Mouse (Mus musculus): ENCODE data around the gene Bsn. TPM values are rescaled to one million over a fixed set of nuclear protein-coding genes. Genes with fewer than 3 reads are reported as not detected.
A peak's percentile ranks its signal among the peaks of the same experiment; 100 is the strongest.

Bsn gene
- total RNA-seq, 2 experiments from 2014 or later: 0.05 to 0.07 TPM

DNA sequence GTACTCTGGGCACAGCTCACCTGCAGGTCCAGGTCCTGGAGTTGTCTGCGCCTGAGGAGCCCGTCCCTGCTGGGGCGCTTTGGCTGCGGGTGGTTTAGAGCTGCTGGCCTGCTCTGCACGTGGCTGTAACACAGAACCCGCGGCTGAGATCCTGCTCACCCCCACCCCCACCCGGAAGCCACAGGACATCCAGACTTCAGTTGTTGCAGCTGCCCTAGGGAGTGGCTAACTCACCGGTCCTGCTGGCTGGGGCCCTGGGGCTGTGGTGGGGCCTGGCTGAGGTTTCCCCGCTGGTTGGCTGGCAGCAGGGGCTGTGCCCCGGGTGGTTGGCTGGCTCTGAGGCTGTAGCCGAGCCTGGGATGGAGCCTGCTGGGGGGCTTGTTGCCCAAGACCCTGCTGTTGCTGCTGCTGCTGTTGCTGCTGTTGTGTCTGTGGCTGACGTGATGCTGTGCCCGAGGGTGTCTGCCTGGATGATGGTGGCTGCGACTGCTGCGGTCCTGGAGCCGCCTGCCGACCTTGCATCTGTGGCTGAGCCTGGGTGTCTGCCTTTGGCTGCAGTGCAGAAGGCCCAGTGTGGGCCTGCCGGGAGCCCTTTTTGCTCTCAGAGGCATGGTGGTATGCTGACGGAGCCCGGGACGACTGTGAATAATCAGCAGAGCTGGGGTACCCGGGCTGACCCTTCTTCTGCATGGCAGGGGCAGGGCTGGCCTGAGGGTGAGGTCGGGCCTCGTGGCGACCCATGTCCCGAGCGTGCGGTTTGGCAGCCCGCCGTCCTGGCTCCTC lies 85.2 kb downstream of the Bsn start:
- intact Hi-C loops (cut with DNase I): loop anchor here (10.0 kb wide), 1 partner anchor 320 kb away; the partner anchor contains the start of gene Ccdc36
- DNase-seq: no peak

DNA sequence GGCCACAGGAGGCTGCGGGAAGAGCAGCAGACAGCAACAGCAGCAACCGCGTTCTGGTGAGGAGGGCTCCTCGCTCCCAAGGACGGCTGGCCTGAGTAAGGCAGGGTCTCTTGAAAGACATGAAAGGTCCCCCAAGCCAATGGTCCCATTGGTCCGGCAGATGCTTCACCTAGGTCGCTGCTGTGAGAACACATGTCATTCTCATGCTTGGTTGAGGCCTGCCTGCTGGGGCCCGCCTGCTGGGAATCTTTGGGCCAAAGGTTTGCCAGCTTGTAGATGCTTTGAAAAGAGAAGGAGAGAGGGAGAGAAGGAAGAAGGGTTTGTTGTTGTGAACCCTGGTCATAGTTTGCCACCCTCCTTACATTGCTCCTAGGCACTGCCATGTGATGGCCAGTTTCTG lies 90.6 kb downstream of the Bsn start:
- intact Hi-C loops (cut with DNase I): loop anchor here (10.0 kb wide), 1 partner anchor 325 kb away; the partner anchor contains the start of gene Ccdc36
- DNase-seq: no peak

DNA sequence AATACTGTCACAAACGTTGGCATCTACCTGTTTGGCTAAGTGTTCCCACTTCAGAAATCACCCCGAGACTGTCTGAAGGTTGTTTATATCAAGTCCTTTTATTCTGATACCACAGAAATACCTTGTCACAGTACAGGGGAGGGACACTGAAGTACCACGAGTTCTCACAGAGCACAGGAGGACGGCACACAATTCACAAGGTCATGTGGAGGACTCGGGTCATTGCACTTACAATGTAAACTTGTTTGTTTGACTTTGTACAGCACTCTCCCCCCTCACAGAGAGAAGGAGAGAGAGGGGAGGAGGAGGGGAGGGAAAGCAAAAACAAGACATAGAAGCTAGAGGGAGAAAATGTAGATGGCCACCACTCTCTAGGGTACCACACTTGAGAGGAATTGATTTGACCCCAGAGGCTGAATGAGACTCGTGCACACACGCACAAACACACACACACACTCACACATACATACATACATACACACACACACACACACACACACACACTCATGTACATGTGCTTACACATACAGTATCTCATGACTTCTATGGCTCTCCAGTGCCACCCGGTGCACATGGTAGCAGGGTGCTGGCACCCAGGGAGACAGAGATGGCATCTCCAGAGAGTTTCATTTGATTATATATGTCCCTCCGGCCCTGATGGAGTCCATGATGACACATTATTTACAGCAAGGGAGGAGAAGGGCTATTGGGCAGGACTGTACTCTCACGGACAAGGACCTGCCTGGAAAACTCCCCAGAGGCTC lies 94.1 kb downstream of the Bsn start:
- intact Hi-C loops (cut with DNase I): loop anchor here (1.0 kb wide), 2 partner anchors 105 to 188 kb away; no protein-coding TSS in a partner anchor
- DNase-seq: no peak

DNA sequence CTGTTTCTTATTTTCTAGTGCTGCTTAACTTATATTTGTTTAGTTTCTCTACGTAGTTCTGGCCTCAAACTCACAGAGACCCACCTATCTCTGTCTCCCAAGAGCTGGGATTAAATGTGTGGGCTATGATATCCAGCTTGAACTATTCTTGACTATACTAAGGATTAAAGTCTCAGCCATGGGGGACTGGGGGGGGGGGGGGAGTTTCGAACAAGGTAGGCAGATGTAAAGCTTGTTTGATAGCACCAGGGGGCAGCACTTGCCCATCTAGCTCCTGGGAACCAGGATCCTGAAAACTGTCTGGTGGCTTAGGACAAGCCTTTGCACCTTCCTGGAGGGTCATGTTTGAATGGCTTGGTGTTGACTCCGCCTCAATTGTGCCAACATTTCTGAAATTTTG lies 94.7 kb downstream of the Bsn start:
- peak; percentile 67 to 80 for DNase-seq
- intact Hi-C loops (cut with DNase I): loop anchor here (1.0 kb wide), 1 partner anchor 106 kb away; no protein-coding TSS in a partner anchor

DNA sequence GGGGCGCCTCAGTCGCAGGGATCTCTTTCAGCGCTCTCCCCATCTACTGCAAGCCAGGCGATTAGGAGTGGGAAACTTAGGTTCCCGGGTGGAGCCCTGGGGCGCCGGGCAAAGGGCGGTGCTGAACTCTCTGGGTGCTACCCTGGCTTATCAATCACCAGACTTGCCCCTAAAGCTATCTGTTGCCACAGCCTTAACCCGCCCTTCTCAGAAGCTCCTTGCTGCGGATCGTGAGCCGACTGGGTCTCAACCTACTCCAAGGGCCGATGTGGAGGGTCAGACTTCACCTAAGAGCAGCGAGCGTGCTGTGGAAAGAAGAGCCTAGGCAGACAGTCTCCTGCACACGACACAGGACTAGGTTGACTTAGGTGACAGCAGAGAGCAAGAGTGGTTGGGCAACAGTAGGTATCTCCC lies 95.2 kb downstream of the Bsn start:
- peak; percentile 37 to 38 for DNase-seq
- intact Hi-C loops (cut with DNase I): loop anchor here (1.0 kb wide), 1 partner anchor 106 kb away; no protein-coding TSS in a partner anchor

DNA sequence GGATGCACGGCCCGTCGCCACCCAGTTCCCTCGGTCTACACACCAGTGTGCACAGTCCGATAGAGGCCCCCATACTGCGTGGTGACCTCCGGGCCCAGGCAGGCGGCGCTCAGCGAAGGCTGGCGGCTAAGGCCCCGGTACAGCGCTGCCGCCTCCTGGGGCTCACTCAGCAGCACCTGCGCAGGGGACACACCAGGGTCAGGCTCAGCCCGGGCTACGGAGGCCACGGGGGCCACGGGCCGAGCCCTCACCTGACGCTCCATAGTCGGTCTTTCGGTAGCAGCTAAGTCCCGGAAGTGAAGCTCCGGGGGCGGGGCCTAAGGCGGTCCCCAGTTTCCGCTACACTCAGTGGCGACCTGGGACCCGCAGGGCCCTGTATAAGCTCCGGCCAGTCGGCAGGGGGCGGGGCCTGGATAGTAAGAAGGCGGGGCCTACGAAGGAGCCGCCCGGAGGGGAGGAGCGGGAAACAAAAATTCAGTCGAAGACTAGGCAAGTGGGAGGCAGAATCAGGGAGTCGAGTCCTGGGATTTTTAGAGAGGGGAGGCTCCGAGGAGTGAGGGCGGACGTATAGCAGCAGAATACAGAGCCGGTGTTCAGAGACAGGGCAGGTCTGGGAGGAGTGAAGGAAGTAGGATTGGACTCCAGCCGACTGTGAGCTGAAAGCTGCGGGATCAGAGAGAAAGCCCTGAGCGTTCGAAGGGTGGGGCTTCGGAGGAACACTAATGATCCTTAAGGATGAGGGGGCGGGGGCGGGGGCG lies 95.8 kb downstream of the Bsn start, which contains the start of gene Apeh:
Gene Apeh, minus strand, starts transcription at position 423 of the 758 bp plus-strand sequence.
- intact Hi-C loops (cut with DNase I): no loop called here
- DNase-seq: peak; percentile 94 to 96

DNA sequence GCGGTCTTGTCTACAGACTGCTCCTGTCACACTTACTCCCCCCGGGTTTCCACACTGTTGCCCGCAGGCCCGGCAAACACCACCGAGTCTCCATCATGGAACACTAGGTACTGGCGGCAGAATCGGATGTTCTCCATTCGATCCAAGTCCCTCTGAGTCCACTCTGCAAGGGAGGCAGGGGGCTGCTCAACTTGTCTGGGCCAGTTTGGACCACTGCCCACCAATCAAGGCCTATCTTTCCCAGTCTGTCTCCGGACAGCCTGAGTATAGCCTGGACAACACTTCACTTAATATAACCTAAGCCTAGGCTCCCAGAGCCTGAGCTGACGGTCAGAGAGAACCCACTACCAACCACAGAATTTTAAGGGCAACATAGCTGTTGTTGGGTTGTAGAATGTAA lies 96.6 kb downstream of the Bsn start:
- no peak for DNase-seq
- intact Hi-C loops (cut with DNase I): no loop called here

DNA sequence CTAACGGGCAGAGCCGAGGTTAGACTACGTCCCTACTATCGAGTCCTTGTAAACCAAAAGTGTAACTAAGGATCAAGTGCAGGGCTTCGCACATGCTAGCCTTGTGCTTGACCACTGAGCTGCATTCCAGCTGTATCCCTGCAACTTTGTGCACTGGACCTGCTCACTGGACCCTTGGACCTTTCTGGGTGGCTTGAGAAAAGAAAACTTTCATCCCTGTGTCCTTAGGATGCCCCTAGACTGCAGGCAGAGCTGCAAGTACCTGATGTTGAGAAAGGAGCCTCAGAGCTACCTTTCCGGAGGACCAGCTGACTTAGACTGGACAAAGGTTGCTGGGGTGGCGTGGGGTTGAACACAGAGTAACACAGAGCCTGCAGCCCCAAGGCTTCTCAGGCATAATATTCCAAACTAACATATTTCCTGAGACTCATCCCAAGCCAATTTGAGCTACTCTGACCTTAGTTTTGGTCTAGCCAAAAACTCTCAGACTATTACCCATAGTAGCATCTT lies 99.5 kb downstream of the Bsn start:
- intact Hi-C loops (cut with DNase I): no loop called here
- no peak for DNase-seq

DNA sequence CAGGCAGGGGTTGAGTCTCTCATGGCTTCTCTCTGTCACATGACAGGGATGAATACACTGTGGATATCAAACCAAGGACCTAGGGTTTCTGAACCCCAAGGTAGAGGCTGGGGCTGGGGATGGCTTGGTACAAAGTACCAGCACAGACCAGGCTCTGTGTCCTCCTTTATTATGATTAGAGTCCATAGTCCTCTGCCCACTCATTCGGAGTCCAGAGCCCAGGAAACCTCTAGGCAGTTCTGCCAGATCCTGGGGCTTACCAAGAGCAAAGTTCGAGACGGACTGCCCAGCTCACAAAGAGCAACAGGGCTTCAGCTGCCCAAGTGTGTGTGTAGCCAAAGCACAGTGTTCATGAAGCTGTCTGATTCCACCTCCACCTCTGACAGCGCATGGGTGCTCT lies 104.9 kb downstream of the Bsn start:
- no peak for DNase-seq
- intact Hi-C loops (cut with DNase I): no loop called here

DNA sequence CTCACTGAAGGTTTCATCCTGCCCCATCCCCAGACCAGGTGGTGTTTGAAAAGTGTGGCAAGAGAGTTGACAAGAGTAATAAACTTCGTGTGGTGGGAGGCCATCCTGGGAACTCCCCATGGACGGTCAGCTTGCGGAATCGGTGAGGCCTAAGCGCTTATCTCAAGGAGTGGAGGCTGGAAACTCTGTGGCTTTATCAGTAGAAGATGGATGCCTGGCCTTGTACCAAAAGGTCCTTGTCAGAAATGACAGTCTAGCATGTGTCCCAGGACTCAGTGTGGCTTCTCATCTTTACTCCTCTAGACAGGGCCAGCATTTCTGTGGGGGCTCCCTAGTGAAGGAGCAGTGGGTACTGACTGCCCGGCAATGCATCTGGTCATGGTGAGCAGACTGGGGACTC lies 106.6 kb downstream of the Bsn start:
- no peak for DNase-seq
- intact Hi-C loops (cut with DNase I): no loop called here

DNA sequence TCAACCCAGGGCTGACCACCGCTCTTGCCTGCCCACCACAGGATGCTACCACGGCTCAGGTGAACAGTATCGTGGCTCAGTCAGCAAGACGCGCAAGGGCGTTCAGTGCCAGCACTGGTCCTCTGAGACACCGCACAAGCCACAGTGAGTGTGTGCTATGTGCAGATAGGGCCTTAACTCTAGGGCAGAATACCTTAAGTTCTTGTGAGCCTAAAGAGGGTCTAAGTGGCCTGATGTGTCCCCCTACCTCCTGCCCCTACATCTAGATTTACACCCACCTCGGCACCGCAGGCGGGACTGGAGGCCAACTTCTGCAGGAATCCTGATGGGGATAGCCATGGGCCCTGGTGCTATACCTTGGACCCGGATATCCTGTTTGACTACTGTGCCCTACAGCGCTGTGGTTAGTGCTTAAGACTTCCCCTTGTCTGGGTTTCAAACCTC lies 107.2 kb downstream of the Bsn start, which contains the start of gene Rnf123:
Gene Rnf123, minus strand, starts transcription at position 359 of the 444 bp plus-strand sequence.
- no peak for DNase-seq
- intact Hi-C loops (cut with DNase I): no loop called here

DNA sequence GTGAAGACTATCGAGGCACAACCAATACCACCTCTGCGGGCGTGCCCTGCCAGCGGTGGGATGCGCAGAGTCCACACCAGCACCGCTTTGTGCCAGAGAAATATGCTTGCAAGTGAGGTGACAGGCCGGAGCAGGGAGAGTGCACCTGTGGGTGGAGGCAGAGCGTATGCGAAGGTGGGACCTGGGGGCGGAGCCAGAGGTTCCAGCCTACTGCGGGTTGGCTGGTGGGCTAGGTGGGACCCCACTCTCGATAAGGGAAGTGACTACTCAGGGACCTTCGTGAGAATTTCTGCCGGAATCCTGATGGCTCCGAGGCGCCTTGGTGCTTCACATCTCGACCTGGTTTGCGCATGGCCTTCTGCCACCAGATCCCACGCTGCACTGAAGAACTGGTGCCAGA lies 107.6 kb downstream of the Bsn start:
- no peak for DNase-seq
- intact Hi-C loops (cut with DNase I): no loop called here

DNA sequence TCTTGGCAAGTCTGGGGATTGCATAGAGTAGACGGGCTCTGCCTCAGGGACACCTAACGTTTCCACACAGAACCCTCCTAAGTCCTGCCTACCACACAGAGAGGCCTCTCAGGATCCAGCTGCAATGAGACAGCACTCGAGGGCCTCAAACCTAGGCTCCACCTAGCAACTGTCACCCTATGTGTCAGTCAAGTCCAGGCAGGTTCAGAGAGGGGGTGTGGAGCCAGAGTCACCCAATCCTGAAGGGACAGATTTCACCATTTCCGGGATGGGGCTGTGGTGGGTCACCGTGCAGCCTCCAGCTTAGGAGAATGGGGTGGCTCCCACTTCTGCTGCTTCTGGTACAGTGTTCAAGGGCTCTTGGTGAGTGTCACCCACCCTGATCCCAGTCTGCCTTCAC lies 110.0 kb downstream of the Bsn start, which contains the start of gene Mst1:
Gene Mst1, plus strand, starts transcription at position 269 of the 400 bp plus-strand sequence.
- no peak for DNase-seq
- intact Hi-C loops (cut with DNase I): no loop called here

DNA sequence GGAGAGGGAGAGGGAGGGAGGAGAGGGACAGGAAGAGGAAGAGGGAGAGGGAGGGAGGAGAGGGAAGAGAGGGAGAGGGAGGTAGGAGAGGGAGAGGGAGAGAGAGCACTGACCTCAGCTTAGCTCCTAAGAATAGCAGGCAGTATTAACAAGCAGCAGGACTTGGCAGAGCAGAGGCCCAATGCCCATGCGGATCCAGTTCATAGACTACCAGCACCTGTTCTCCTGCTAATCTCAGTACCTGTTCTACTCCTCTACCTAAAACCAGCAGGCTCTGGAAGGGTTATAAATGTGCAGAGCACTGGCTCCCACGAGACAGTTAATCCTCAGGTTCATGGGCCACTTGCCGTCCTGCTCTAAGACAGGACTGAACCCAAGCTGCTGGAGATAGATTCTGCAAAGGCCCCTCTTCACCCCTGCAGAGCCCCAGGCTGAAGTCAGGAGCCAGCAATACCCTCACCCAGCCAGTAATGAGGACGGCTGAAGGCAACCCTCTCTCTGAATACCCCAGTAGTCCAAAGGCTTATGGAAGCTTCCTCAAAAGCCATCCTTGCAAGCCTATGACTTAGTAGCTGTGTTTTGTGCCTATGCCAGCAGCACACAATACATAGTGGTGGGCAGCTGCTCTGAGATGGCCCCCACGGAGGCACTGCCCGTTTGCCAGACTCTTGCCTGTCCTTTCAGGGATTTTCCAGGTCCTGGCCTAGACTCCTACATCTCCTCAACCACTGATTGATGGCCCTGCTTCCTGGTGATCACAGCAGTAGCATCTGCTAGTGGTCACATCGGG lies 116.8 kb downstream of the Bsn start:
- intact Hi-C loops (cut with DNase I): no loop called here
- no peak for DNase-seq

DNA sequence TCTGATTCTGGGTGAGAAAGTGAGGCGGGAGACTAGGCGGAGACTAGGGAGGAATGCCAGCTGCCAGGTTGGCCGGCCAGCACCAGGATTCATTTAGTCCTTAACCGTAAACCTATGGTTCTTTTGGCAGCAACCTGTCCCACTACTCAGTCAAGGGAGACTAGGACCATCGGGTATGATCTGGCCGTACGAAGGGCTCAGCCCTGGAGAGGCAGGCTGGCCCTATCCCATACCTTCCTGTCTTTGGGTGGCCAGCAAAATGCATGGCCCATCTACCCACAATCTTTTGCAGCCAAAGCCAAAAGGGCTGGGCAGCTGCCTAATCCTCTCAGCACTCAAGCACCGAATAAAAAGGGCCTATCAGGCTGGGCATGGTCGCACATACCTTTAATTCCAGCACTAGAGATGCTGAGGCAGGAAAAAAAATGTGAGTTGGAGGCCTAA lies 117.7 kb downstream of the Bsn start:
- intact Hi-C loops (cut with DNase I): no loop called here

DNA sequence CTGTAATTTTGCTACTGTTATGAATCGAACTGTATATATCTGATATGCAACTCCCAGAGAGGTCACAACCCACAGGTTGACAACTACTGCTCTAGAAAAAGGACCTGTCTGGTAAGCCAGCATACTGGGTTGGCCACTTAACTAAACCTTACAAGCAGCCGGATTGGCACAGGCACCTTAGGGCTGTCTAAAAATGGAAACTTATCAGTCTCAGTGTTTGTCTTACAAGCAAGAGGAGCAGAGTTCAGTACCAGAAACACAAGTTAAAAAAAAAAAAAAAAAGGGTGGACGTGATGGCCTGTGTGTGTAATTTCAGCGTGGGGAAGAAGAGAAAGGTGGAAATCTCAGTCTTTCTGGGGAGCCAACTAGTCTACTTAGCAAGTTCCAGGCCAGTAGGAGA lies 118.4 kb downstream of the Bsn start:
- no peak for DNase-seq
- intact Hi-C loops (cut with DNase I): loop anchor here (2.0 kb wide), 1 partner anchor 41 kb away; no protein-coding TSS in a partner anchor

More for the DNA sequence above, 117.7 kb downstream of the Bsn start:
- DNase-seq: no peak

DNA sequence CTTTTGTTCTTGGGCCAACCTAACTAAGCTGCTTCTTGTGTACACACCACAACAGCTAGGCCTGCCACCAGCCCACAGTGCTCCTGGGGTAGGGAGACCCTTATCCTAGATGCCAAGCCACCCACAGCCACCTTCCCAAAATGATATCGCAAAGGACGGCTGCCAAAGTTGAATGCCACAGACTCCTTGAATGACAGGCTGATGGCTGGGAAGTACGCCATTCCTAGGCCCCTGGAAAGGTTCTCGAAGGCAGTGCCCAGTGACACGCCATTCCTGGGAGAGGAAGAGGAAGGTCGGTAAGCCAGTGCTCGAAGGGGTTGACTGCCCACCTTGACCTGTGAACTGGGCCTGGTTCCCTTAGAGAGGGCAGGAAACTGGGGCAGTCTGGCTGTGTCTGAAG lies 120.7 kb downstream of the Bsn start:
- intact Hi-C loops (cut with DNase I): no loop called here
- DNase-seq: no peak

DNA sequence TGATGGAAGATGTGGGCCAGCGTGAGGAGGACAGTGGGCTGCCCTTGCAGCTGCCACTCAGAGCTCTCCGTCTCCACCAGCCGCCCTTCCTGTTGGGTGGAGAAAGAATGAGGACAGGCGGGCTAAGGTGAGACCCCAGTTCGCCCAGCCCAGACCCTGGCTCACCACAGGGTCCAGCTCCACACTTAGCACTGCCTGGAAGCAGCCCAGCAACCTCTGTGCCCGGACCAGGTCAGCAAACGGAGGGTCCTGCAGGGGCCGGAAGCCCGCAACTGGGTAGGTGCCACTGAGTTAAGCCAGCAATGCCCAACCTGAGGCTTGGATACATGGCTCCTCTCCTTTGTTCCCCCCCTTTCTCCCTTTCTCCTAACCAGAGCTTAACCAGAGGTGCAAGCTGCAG lies 121.2 kb downstream of the Bsn start:
- no peak for DNase-seq
- intact Hi-C loops (cut with DNase I): no loop called here

DNA sequence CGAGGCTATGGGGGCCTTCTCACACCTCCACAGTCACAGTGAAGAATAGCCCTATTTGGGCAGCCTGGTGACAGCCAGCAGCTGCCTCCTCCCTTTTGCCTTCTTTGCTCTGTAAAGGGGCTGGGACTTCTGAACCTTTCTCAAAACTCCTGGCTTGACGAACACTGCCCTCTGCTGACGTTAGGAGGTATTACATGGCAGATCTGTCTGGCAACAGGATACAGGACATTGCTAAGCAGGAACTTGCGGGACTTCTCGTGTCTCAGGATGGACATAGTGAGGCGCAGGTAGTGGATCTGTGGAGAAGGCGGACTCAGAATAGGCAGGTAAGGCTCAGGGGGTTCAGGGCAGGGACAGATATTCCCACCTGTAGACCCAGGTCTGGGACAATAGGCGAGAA lies 122.3 kb downstream of the Bsn start:
- intact Hi-C loops (cut with DNase I): loop anchor here (1.0 kb wide), 1 partner anchor 164 kb away; no protein-coding TSS in a partner anchor
- DNase-seq: peak; percentile 84 to 93

Data from heart, postnatal 14 days (tissue).